Mouse (Mus musculus): ENCODE measurements around the gene Dnlz.

Gene Dnlz

GRCm38 (mm10) chr2:26299336-26299735, 52.6 kb downstream of the Dnlz start:
- no peak for DNase-seq (ENCODE audit: low spot score in 2 of 2)

- no peak for DNase-seq (ENCODE audit: low spot score in 2 of 2)
Observed at GRCm38 (mm10) chr2:26298856-26299230, 53.1 kb downstream of the Dnlz start.

- no peak for DNase-seq (ENCODE audit: low spot score in 2 of 2)
Observed at GRCm38 (mm10) chr2:26298208-26298855, 53.6 kb downstream of the Dnlz start.
